Mouse (Mus musculus) CH12.LX (cell line): ENCODE measurements at regions not wholly inside any gene's neighbourhood (a gene's known extent, or its start where the extent isn't known, plus 50 kb on each side); places are given as distances from the start of the nearest gene placed in this dataset.

ENCODE experiments used
- BHLHE40 ChIP-seq: IDR thresholded peaks from 2 replicates; pipeline ENCODE4 v1.6.1; 2011; ENCODE audit warnings: mild to moderate bottlenecking, low read depth, low read length, improper control_type of control experiment
- CHD2 ChIP-seq: IDR thresholded peaks from 2 replicates; pipeline ENCODE4 v1.6.1; 2011; ENCODE audit warnings: low read length, improper control_type of control experiment
- CTCF ChIP-seq, 2 experiments: IDR thresholded peaks in 1 of 2; conservative IDR thresholded peaks in 1 of 2; 2 replicates each; pipeline ENCODE4 v1.5.1; 2011 to 2012; ENCODE audit warnings: low read depth in 2 of 2, low read length in 2 of 2, improper control_type of control experiment in 1 of 2, inconsistent platforms in 1 of 2, mild to moderate bottlenecking in 1 of 2, moderate library complexity in 1 of 2
- E2F4 ChIP-seq: IDR thresholded peaks from 2 replicates; pipeline ENCODE4 v1.6.1; 2011; ENCODE audit warnings: low read depth, low read length, improper control_type of control experiment; ENCODE audit not compliant: insufficient replicate concordance
- EP300 ChIP-seq: IDR thresholded peaks from 2 replicates; pipeline ENCODE4 v1.6.1; 2011; ENCODE audit warnings: low read length, improper control_type of control experiment
- HCFC1 ChIP-seq: IDR thresholded peaks from 2 replicates; pipeline ENCODE4 v1.6.1; 2012; ENCODE audit warnings: low read depth, mild to moderate bottlenecking, inconsistent platforms, low read length, improper control_type of control experiment
- NELFE ChIP-seq: IDR thresholded peaks from 2 replicates; pipeline ENCODE4 v1.6.1; 2011; ENCODE audit warnings: low read depth, low read length, improper control_type of control experiment
- POLR2A ChIP-seq: IDR thresholded peaks from 2 replicates; pipeline ENCODE4 v1.6.1; 2011; ENCODE audit warnings: low read depth, mild to moderate bottlenecking, improper control_type of control experiment, low read length
- POLR2AphosphoS2 ChIP-seq: IDR thresholded peaks from 2 replicates; pipeline ENCODE4 v1.6.1; 2011; ENCODE audit warnings: low read depth, low read length, improper control_type of control experiment
- ZC3H11A ChIP-seq: IDR thresholded peaks from 2 replicates; pipeline ENCODE4 v1.6.1; 2012; ENCODE audit warnings: low read depth, mild to moderate bottlenecking, inconsistent platforms, low read length, improper control_type of control experiment
- ZKSCAN1 ChIP-seq: IDR thresholded peaks from 2 replicates; pipeline ENCODE4 v1.6.1; 2012; ENCODE audit warnings: low read depth, inconsistent platforms, low read length, improper control_type of control experiment, borderline replicate concordance
- ZMIZ1 ChIP-seq: IDR thresholded peaks from 2 replicates; pipeline ENCODE4 v1.6.1; 2012; ENCODE audit warnings: low read depth, mild to moderate bottlenecking, inconsistent platforms, low read length, improper control_type of control experiment
- ZNF384 ChIP-seq: IDR thresholded peaks from 2 replicates; pipeline ENCODE4 v1.6.1; 2012; ENCODE audit warnings: low read depth, low read length, improper control_type of control experiment, inconsistent platforms

DNA sequence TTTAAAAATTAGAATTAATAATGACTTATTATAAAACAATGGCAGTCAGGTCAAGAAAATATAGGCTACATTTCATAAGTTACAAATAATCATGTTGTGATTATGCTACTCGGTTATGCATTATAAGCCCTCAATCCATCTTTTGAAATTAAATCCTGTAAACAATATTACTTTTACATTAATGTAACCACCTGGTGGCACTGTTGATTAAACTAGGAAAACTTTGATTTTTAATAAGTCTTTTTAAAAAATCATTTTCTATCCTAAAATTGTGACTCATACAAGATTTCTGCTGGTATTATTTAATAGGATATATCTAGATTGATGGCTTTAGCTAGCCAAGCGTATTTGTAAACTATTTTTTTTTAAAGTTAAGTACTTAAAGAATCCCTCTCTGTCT is 810.6 kb upstream of the Tmprss15 start:
- TF ChIP-seq CHD2 (no peak), ZC3H11A (no peak), E2F4 (no peak), POLR2AphosphoS2 (no peak), CTCF (conservative IDR thresholded peaks at IDR 0.05 in 1 of 2, IDR thresholded peaks at IDR 0.05 in 1 of 2; ENCODE audit: low read depth in 2 of 2, low read length in 2 of 2) (no peak), EP300 (no peak), BHLHE40 (no peak), NELFE (no peak), HCFC1 (no peak), ZNF384 (no peak), ZMIZ1 (no peak), POLR2A (no peak), ZKSCAN1 (no peak)
